Mouse (Mus musculus) heart, embryonic 12.5 days (tissue): ENCODE data around the gene Ifitm3. TPM values are rescaled to one million over a fixed set of nuclear protein-coding genes. Genes with fewer than 3 reads are reported as not detected.

Experiments used
- ATAC-seq: fragments of 200-750 bp; cut with Nextera tagmentation; 2 replicates; pipeline ENCODE4 v1.8.0; 2017; ENCODE audit warnings: moderate TSS enrichment, moderate library complexity; ENCODE audit not compliant: insufficient number of reproducible peaks, low FRiP score
- H3K27ac ChIP-seq: fragments of 300-500 bp; sonication (generic); 2 replicates; pipeline ENCODE4 v1.5.1; 2016; ENCODE audit warnings: mild to moderate bottlenecking, moderate library complexity; ENCODE audit not compliant: poor library complexity, severe bottlenecking
- H3K27me3 ChIP-seq: fragments of 300-500 bp; sonication (generic); replicated peaks from 2 replicates; pipeline ENCODE4 v1.6.1; 2016; ENCODE audit warnings: mild to moderate bottlenecking, moderate library complexity
- H3K36me3 ChIP-seq: fragments of 300-500 bp; sonication (generic); 2 replicates; pipeline ENCODE4 v1.6.1; 2016; ENCODE audit warnings: mild to moderate bottlenecking, moderate library complexity
- H3K4me1 ChIP-seq: fragments of 300-500 bp; sonication (generic); replicated peaks from 2 replicates; pipeline ENCODE4 v1.6.1; 2016; ENCODE audit warnings: mild to moderate bottlenecking
- H3K4me2 ChIP-seq: fragments of 300-500 bp; sonication (generic); 2 replicates; pipeline ENCODE4 v1.6.1; 2016; ENCODE audit warnings: mild to moderate bottlenecking, moderate library complexity
- H3K4me3 ChIP-seq: fragments of 300-500 bp; sonication (generic); 2 replicates; pipeline ENCODE4 v1.5.1; 2016; ENCODE audit warnings: mild to moderate bottlenecking
- H3K9ac ChIP-seq: fragments of 300-500 bp; sonication (generic); 2 replicates; pipeline ENCODE4 v1.6.1; 2016; ENCODE audit warnings: mild to moderate bottlenecking, moderate library complexity
- H3K9me3 ChIP-seq: fragments of 300-500 bp; sonication (generic); replicated peaks from 2 replicates; pipeline ENCODE4 v1.6.1; 2016; ENCODE audit warnings: mild to moderate bottlenecking, moderate library complexity
- WGBS: fragments of 180-500 bp; shearing (Covaris S2); methylation state at CpG from one replicate; pipeline ENCODE4 v1.1.7; 2016; 5-methylcytosine and 5-hydroxymethylcytosine counted together
- polyA plus RNA-seq: library from polyadenylated mRNA; unstranded; fragments of >200 nt; fragmentation: Nextera tagmentation; extraction: Ambion mirVana; gene quantifications from 2 replicates; pipeline ENCODE4 v1.2.1, GENCODE M21; 2016

Gene Ifitm3
- polyA plus RNA-seq: 41.8 and 41.9 TPM in 2 replicates

GRCm38 (mm10) chr7:141010593-141010992, at the start of gene Ifitm3:
Gene Ifitm3, minus strand, starts transcription at chr7:141010770.
- WGBS: 18% methylated on average over 10 of the region's 10 CpGs
- Histone ChIP-seq H3K4me2 (peak within 1 kb of the TSS; percentile 64), H3K9ac (peak within 1 kb of the TSS; percentile 46), H3K36me3 (no peaks in the 10 kb centered on the region), H3K9me3 (no peaks in the 10 kb centered on the region), H3K4me3 (peak within 1 kb of the TSS; percentile 44), H3K27ac (0 out of 2 replicates have a peak within 1 kb of the TSS, but pooled peaks have one; percentile 22), H3K4me1 (peaks cover 15% of the 10 kb centered on the region), H3K27me3 (peaks cover 17% of the 10 kb centered on the region; the same call in 1 of the 2 replicates)
- ATAC-seq: no peak; the same call in 1 of the 2 replicates

GRCm38 (mm10) chr7:141059929-141060328, 49.4 kb upstream of the Ifitm3 start:
- peak overlapping the region; percentile 88 for H3K4me2 ChIP-seq

GRCm38 (mm10) chr7:141058601-141059341, 48.2 kb upstream of the Ifitm3 start:
- Histone ChIP-seq H3K4me1 (0 out of 2 replicates have a peak, but pooled peaks cover 8% of the 10 kb centered on the region), H3K27ac (no peak overlapping the region), H3K4me3 (no peak overlapping the region), H3K9ac (no peak overlapping the region), H3K36me3 (no peaks in the 10 kb centered on the region), H3K9me3 (no peaks in the 10 kb centered on the region), H3K4me2 (no peak overlapping the region), H3K27me3 (peaks cover 85% of the 10 kb centered on the region)
- WGBS: 80% methylated on average over 14 of the region's 14 CpGs
- no peak for ATAC-seq

More at GRCm38 (mm10) chr7:141059929-141060328, 49.4 kb upstream of the Ifitm3 start:
- Histone ChIP-seq H3K27ac (no peak overlapping the region), H3K9ac (no peak overlapping the region), H3K4me3 (peak overlapping the region; percentile 59; the same call in 1 of the 2 replicates), H3K27me3 (peaks cover 88% of the 10 kb centered on the region), H3K4me1 (0 out of 2 replicates have a peak, but pooled peaks cover 8% of the 10 kb centered on the region), H3K36me3 (no peaks in the 10 kb centered on the region), H3K9me3 (no peaks in the 10 kb centered on the region)
- WGBS: 67% methylated on average over 2 of the region's 2 CpGs
- ATAC-seq: no peak

- 69% methylated on average over 1 of the region's 1 CpGs for WGBS
- Histone ChIP-seq H3K4me1 (0 out of 2 replicates have a peak, but pooled peaks cover 8% of the 10 kb centered on the region), H3K9ac (no peak overlapping the region), H3K27me3 (peaks cover 75% of the 10 kb centered on the region), H3K27ac (no peak overlapping the region), H3K4me3 (no peak overlapping the region), H3K36me3 (no peaks in the 10 kb centered on the region), H3K4me2 (no peak overlapping the region), H3K9me3 (no peaks in the 10 kb centered on the region)
- ATAC-seq: no peak
Measured at GRCm38 (mm10) chr7:141057541-141057940, 47.0 kb upstream of the Ifitm3 start.

GRCm38 (mm10) chr7:141056976-141057375, 46.4 kb upstream of the Ifitm3 start:
- Histone ChIP-seq H3K27me3 (peaks cover 70% of the 10 kb centered on the region), H3K27ac (no peak overlapping the region), H3K4me1 (0 out of 2 replicates have a peak, but pooled peaks cover 8% of the 10 kb centered on the region), H3K4me3 (no peak overlapping the region), H3K9ac (no peak overlapping the region), H3K4me2 (no peak overlapping the region), H3K9me3 (no peaks in the 10 kb centered on the region), H3K36me3 (no peaks in the 10 kb centered on the region)
- 82% methylated on average over 6 of the region's 6 CpGs for WGBS
- no peak for ATAC-seq

- no peak overlapping the region for H3K4me3 ChIP-seq
- no peak overlapping the region for H3K9ac ChIP-seq
- 74% methylated on average over 4 of the region's 4 CpGs for WGBS
- no peak overlapping the region for H3K27ac ChIP-seq
- peaks cover 62% of the 10 kb centered on the region for H3K27me3 ChIP-seq
- ATAC-seq: no peak
- no peak overlapping the region for H3K4me2 ChIP-seq
- no peaks in the 10 kb centered on the region for H3K9me3 ChIP-seq
- H3K36me3 ChIP-seq: no peaks in the 10 kb centered on the region
- H3K4me1 ChIP-seq: 0 out of 2 replicates have a peak, but pooled peaks cover 3% of the 10 kb centered on the region
Measured at GRCm38 (mm10) chr7:141055785-141056184, 45.2 kb upstream of the Ifitm3 start.

- no peak overlapping the region for H3K27ac ChIP-seq
- WGBS: 81% methylated on average over 2 of the region's 2 CpGs
- no peak for ATAC-seq
Measured at GRCm38 (mm10) chr7:141052421-141052820, 41.9 kb upstream of the Ifitm3 start.

GRCm38 (mm10) chr7:141052016-141052415, 41.4 kb upstream of the Ifitm3 start:
- Histone ChIP-seq H3K4me3 (no peak overlapping the region), H3K27me3 (peaks cover 28% of the 10 kb centered on the region; the same call in 1 of the 2 replicates), H3K9ac (no peak overlapping the region), H3K27ac (no peak overlapping the region), H3K9me3 (no peaks in the 10 kb centered on the region; the same call in 1 of the 2 replicates), H3K4me1 (peaks cover 16% of the 10 kb centered on the region), H3K36me3 (no peaks in the 10 kb centered on the region), H3K4me2 (no peak overlapping the region)
- no peak for ATAC-seq
- WGBS: 86% methylated on average over 4 of the region's 4 CpGs

More at GRCm38 (mm10) chr7:141052421-141052820, 41.9 kb upstream of the Ifitm3 start:
- Histone ChIP-seq H3K9ac (no peak overlapping the region), H3K9me3 (no peaks in the 10 kb centered on the region; the same call in 1 of the 2 replicates), H3K4me3 (no peak overlapping the region), H3K27me3 (peaks cover 30% of the 10 kb centered on the region; the same call in 1 of the 2 replicates), H3K36me3 (no peaks in the 10 kb centered on the region), H3K4me1 (peaks cover 12% of the 10 kb centered on the region), H3K4me2 (no peak overlapping the region)

GRCm38 (mm10) chr7:141051060-141051685, 40.6 kb upstream of the Ifitm3 start:
- no peaks in the 10 kb centered on the region; the same call in 1 of the 2 replicates for H3K9me3 ChIP-seq
- no peak for ATAC-seq
- no peak overlapping the region for H3K4me2 ChIP-seq
- H3K36me3 ChIP-seq: no peaks in the 10 kb centered on the region
- H3K9ac ChIP-seq: no peak overlapping the region
- WGBS: 45% methylated on average over 17 of the region's 17 CpGs
- no peak overlapping the region for H3K4me3 ChIP-seq
- peaks cover 19% of the 10 kb centered on the region for H3K4me1 ChIP-seq
- no peak overlapping the region for H3K27ac ChIP-seq
- H3K27me3 ChIP-seq: peaks cover 31% of the 10 kb centered on the region; the same call in 1 of the 2 replicates

- 67% methylated on average over 2 of the region's 2 CpGs for WGBS
- ATAC-seq: no peak
- no peak overlapping the region for H3K27ac ChIP-seq
- no peaks in the 10 kb centered on the region for H3K36me3 ChIP-seq
- H3K27me3 ChIP-seq: peaks cover 19% of the 10 kb centered on the region; the same call in 1 of the 2 replicates
- no peaks in the 10 kb centered on the region; the same call in 1 of the 2 replicates for H3K9me3 ChIP-seq
- no peak overlapping the region for H3K4me3 ChIP-seq
- peaks cover 19% of the 10 kb centered on the region for H3K4me1 ChIP-seq
- H3K4me2 ChIP-seq: no peak overlapping the region
- no peak overlapping the region for H3K9ac ChIP-seq
Measured at GRCm38 (mm10) chr7:141049326-141049725, 38.8 kb upstream of the Ifitm3 start.
